Mouse (Mus musculus) bone marrow, adult 2 months (tissue): ENCODE measurements around the gene Guk1. TPM values are rescaled to one million over a fixed set of nuclear protein-coding genes. Genes with fewer than 3 reads are reported as not detected.
A peak's percentile ranks its signal among the peaks of the same experiment; 100 is the strongest.
"Not testable (repeated sequence)": the region's sequence is repeated elsewhere in the genome, so short reads cannot be mapped to it uniquely, and the experiment has no call there.

Experiments
- H3K27ac ChIP-seq: fragments of 200-500 bp; 2 replicates; pipeline ENCODE4 v1.5.1; 2012; ENCODE audit warnings: low read depth, mild to moderate bottlenecking, control low read depth, inconsistent platforms, low read length; ENCODE audit not compliant: control insufficient read depth, poor library complexity, insufficient read depth
- H3K4me1 ChIP-seq: fragments of 200-500 bp; 2 replicates; pipeline ENCODE4 v1.6.1; 2011; ENCODE audit warnings: low read length; ENCODE audit not compliant: control insufficient read depth, insufficient read depth
- H3K4me3 ChIP-seq: fragments of 200-500 bp; replicated peaks from 2 replicates; pipeline ENCODE3; 2011; ENCODE audit warnings: mild to moderate bottlenecking, low read depth, low read length, control low read depth; ENCODE audit not compliant: control insufficient read depth
- CTCF ChIP-seq: fragments of 200-500 bp; IDR thresholded peaks from 2 replicates; pipeline ENCODE4 v1.5.1; 2011; ENCODE audit warnings: low read length, control low read depth; ENCODE audit not compliant: control insufficient read depth, insufficient read depth
- POLR2A ChIP-seq: fragments of 200-500 bp; IDR thresholded peaks from 2 replicates; pipeline ENCODE4 v1.6.1; 2011; ENCODE audit warnings: low read depth, mild to moderate bottlenecking, control low read depth, low read length, borderline replicate concordance; ENCODE audit not compliant: control insufficient read depth
- WGBS: fragments of 180-500 bp; shearing (Covaris S2); methylation state at CpG from one replicate; pipeline ENCODE4 v1.1.7; 2018; 5-methylcytosine and 5-hydroxymethylcytosine counted together
- polyA plus RNA-seq: library from polyadenylated mRNA; stranded (reverse); fragments of >200 nt; gene quantifications from 2 replicates; pipeline ENCODE4 v1.2.4, GENCODE M21; 2011; ENCODE audit warnings: low replicate concordance; ENCODE audit not compliant: missing spikeins, insufficient read depth, insufficient read length

Gene Guk1
- polyA plus RNA-seq, 1 experiment = 40.5 TPM

DNA sequence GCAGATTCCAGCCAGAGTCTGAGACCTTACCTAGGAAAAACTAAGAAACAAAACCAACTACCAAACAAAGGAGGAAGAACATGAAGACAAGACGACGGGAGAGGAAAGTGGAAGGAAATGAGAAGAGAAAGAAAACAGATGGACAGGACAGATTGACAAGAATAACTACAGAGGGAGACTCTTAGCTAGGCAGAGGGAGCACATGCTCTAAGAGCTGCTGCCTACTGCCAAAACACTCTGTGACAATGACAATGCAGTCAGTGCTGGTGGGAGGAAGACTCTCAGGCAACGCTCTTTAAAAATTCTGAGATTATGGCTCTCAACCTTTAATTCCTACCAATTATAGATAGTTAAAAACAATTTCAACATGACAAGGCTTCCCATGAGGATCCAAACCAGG is 24.9 kb upstream of the Guk1 start:
- WGBS = 19% methylated on average over 3 of the region's 3 CpGs
- TF ChIP-seq POLR2A (no peak), CTCF (no peak)
- no peak overlapping the region for H3K27ac ChIP-seq
- no peak overlapping the region for H3K4me3 ChIP-seq
- H3K4me1 ChIP-seq = peaks cover 7% of the 10 kb centered on the region

DNA sequence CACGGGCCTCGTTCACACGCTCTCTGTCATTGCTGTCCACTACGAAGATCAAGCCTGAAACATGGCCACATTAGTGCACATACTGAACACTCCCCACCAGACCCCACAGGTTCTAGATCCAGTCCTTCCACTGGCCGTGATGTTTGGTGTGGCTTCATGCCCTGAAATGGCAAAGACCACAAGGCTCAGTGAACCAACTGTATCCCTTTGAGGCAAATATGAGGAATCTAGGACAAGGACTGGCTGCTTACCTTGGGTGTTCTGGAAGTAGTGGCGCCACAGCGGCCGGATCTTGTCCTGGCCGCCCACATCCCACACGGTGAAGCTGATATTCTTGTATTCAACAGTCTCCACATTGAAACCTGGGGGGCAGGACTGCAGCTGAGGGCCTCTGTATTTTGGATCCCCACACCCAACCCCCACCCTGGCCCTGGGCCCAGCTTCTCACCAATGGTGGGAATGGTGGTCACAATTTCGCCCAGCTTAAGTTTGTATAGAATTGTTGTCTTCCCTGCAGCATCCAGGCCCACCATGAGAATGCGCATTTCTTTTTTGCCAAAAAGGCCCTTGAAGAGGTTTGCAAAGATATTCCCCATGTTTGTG is 21.0 kb upstream of the Guk1 start:
- TF ChIP-seq POLR2A (no peak), CTCF (no peak)
- H3K27ac ChIP-seq = no peak overlapping the region
- WGBS = 86% methylated on average over 12 of the region's 12 CpGs
- no peak overlapping the region for H3K4me3 ChIP-seq
- peaks cover 6% of the 10 kb centered on the region for H3K4me1 ChIP-seq

DNA sequence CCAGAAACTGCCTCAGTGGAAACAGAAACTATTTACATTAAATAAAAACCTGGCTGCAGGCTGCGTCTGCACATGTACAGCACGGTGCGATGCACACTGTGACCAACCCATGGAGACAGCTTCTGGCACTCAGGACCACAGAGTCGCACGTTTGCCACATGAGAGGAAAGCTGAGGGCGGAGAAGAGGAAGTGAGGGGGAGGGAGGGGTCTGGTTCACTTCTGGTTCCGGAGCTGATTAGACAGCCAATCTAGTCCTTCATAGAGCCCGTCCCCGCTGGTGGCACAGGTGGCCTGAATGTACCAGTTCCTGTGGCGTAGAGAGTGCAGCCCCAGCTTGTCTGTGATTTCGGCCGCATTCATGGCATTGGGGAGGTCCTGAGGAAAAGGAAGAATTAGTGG is 20.3 kb upstream of the Guk1 start:
- H3K4me1 ChIP-seq, H3K4me3 ChIP-seq, H3K27ac ChIP-seq: not testable (repeated sequence)
- WGBS = 11% methylated on average over 12 of the region's 12 CpGs

DNA sequence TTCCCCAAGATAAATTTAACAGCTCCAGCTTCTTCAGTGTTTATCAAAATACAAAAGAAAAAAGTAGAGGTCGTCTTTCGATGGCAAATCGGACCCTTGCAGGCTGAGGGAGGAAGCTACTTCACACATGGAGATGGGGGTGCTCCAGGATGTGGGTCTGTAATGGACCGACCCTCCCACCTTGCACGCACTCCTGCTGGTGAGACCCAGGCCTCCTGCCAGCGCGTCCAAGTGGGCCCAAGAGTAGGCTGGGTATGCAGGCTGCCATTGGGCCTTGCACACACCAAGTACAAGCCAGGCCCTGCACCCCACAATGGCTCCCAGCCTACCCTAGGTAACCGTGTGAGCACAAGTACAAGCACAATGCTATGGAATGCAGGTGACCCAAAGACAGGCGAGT is 19.5 kb upstream of the Guk1 start:
- H3K4me3 ChIP-seq, H3K27ac ChIP-seq, H3K4me1 ChIP-seq: not testable (repeated sequence)
- WGBS = 93% methylated on average over 9 of the region's 9 CpGs

DNA sequence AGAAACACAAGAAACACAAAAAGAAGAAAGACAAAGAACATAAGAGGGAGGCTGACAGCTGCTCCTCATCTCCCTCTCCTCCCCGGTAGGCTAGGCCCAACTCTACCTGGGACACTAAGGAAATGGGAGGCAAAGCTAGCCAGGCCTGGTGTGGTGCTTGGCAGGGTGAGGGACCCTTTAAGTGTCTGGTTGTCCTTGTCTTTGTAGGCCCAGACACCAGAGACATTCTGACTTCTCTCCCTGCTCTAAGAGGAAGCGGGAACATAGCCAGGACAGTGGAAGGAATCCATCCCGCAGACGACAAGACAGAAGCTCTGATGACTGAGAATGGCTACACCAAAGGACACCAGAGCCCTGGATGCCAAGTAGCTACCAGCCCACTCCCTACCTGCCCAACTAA is 18.0 kb upstream of the Guk1 start:
- 92% methylated on average over 4 of the region's 4 CpGs for WGBS
- TF ChIP-seq CTCF = no peak
- TF ChIP-seq POLR2A = no peak
- H3K27ac ChIP-seq = no peak overlapping the region
- peaks cover 6% of the 10 kb centered on the region; the same call in 1 of the 2 replicates for H3K4me1 ChIP-seq
- H3K4me3 ChIP-seq = no peak overlapping the region

DNA sequence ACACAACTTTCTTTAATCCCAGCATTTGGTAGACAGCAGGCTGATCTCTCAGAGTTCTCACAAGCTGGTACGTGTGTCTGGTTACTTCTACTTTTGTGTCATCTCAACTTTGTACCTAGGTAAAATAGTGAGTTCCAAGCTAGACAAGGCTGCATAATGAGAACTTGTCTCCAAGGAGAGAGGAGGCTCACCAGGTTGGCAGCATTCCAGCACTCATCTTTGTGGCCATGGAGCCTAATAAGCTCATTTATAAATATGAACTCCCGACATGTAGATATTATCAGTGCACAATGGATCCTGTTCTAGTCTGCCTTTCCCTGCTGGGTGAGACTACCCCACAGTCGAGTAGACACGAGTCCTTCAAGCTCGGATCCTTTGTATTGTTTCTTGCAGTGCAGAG is 17.6 kb upstream of the Guk1 start:
- H3K27ac ChIP-seq = no peak overlapping the region
- 77% methylated on average over 5 of the region's 5 CpGs for WGBS
- no peak overlapping the region for H3K4me3 ChIP-seq

DNA sequence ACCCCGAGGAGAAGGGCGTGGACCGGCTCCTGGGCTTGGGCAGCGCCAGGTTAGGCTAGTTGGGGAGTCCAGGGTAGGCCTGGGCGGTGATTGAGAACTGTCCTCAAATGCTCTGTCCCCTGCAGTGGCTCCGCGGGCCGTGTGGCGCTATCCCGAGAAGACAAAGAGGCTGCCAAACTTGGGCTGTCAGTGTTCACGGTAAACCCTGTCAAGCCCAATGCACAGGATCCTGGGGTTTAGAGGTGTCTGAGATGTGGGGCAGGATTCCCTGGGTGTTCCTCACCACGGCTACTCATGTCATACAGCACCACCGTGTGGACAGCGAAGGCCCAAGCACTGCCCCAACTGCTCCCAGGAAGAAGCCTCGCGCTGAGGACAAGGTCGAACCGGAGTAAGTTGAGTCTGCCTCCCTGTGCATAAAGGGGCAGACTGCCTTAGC is 17.0 kb upstream of the Guk1 start:
- Histone ChIP-seq H3K27ac (peak overlapping the region; percentile 61), H3K4me1 (peaks cover 6% of the 10 kb centered on the region; the same call in 1 of the 2 replicates), H3K4me3 (peak overlapping the region; percentile 90)
- WGBS = 18% methylated on average over 18 of the region's 18 CpGs
- TF ChIP-seq POLR2A (peak; percentile 37; the same call in 1 of the 2 replicates), CTCF (peak; percentile 94)

More for the DNA sequence above, 17.6 kb upstream of the Guk1 start:
- TF ChIP-seq CTCF (no peak), POLR2A (no peak)
- peaks cover 6% of the 10 kb centered on the region; the same call in 1 of the 2 replicates for H3K4me1 ChIP-seq

DNA sequence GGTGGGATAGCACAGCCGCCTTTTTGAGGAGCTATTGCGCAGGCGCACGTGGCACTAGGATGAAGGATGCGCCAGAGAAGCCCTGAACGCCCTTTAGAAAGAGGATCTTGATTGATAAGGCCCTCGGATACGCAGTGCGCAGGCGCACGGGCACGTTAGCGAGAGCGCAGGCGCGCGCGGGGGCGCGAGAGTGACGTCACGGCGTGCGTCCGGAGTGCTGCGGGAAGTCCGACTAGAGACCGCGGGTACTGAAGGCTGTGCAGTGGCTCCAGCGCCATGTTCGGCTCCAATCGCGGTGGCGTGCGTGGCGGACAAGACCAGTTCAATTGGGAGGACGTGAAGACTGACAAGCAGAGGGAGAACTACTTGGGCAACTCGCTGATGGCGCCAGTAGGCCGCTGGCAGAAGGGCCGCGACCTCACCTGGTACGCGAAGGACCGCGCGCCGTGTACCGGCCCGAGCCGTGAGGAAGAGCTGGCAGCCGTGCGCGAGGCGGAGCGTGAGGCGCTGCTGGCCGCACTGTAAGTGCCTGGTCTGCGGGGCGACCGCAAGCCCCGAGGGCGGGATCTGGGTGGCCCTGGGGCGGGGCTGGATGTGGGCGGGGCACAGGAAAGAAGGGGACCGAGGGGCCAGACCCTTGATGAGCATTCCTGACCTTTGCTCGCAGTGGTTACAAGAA is 16.3 kb upstream of the Guk1 start, which contains the start of gene 2310033P09Rik:
Gene 2310033P09Rik, plus strand, starts transcription at position 169 of the 679 bp plus-strand sequence.
- under 1% methylated on average over 67 of the region's 67 CpGs for WGBS
- peaks cover 6% of the 10 kb centered on the region; the same call in 1 of the 2 replicates for H3K4me1 ChIP-seq
- peak within 1 kb of the TSS; percentile 90 for H3K4me3 ChIP-seq
- peak within 1 kb of the TSS; percentile 90 for H3K27ac ChIP-seq
- TF ChIP-seq CTCF (no peak), POLR2A (peak; percentile 80)
